Mouse (Mus musculus) urinary bladder, postnatal 4 days (tissue): ENCODE results near the gene Hoxb8.

Experiments used
- DNase-seq, 2 experiments: peaks; one replicate each; pipeline ENCODE4 v3.0.0; 2021 to 2022; ENCODE audit warnings: low spot score in 2 of 2

Gene Hoxb8

DNA sequence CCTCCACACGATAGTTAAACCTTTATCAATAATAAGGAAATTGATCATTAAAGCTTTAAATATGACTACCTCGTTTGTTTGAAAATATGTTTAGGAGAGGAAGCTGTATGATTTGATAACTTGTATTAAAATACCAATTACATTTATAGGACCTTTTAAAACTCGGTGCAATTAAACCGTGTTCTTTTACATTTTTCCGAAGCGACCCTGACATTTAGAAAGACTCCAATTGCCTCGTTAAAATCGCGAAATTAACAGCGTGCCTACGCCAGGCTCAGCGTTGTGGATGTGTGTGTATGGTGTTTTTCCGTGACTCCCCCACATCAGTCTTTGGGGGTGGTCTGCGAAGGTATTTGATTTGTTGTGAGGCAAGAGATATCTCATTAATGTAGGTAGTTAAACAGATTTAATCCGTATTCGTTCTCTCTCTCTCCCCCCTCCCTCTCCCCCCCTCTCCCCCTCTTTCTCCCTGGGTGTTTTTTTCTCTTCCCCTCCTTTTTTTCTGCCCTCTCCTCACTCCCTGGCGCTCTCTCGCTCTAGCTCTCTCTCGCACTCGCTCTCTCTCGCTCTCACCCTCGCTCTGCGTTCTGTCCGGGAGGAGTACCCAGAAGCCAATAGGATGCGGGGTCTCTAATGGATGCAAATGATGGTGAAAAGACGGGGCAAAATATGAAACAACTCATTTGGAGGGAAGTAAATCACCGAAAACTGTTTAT lies at the start of gene Hoxb8:
Hoxb8 (plus strand) TSS at position 51 of the 716 bp plus-strand sequence.
- no peak for DNase-seq

GRCm38 (mm10) chr11:96234906-96235305 lies 46.8 kb upstream of the Hoxb8 start:
- DNase-seq = peak in 1 of 2 experiments; percentile 34

DNA sequence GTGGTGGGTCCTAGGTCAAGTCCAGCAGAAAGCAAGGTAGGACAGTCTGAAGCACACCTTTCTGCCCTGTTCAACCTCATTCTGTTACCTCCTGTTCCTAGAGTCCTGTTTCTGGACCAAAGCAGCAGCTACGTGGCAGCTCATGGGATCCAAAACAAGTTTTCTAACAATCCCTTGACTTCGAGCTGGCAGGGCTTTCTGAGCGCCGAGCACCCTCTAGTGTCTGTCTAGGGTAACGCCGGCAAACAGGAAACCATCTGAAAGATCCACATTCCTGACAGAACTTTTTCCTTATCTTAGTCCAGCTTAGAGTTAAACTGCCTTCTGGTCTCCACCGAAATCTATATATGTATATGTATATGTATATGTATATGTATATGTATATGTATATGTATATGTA lies 41.5 kb upstream of the Hoxb8 start:
- DNase-seq = no peak

DNA sequence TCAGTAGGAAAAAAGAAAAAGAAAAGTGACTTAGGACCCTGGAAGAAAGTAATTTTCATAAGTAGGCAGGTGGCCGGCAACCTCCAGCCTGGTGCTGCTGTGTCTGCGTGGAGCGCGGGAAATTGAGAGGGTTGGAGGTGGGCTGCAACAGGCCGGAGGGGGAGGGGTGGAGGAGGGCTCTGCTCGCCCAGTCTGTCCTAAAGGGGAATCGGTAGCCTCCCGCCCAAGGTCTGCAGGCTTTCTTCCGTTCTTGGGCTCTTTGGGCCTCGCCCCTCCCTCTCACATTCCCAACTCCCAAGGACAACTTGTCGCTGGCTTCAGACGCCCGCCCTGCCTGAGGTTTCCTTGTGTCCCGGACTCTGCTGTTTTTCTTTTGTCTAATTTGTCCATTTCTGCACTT lies 30.8 kb upstream of the Hoxb8 start:
- DNase-seq = peak in 1 of 2 experiments; percentile 40

DNA sequence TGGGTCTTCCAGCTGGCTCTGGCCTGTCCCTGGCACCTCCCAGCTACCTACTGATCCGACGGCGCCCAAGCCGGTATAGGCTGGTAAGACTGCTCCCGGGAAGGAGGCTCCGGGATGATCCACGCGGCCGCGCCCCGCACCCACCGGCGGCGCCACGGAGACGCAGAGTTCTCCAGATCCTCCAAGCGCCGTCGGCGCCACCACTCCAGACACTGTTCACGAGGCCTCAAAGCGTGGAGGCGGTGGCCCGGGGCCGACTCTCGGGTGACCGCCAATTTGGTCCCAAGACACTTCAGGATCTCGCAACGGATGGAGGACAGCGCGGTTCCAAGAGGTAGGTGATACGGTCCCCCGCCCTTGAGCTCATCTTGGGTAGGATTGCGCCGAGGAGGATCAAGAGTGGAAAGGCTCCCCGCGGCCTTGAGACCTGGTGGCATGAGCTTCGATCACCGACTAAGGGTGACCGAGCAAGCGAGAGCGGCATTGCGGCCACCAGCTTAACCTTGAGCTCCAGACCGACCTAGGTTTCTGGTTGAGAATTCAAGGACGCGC lies 30.1 kb upstream of the Hoxb8 start:
- DNase-seq = no peak

DNA sequence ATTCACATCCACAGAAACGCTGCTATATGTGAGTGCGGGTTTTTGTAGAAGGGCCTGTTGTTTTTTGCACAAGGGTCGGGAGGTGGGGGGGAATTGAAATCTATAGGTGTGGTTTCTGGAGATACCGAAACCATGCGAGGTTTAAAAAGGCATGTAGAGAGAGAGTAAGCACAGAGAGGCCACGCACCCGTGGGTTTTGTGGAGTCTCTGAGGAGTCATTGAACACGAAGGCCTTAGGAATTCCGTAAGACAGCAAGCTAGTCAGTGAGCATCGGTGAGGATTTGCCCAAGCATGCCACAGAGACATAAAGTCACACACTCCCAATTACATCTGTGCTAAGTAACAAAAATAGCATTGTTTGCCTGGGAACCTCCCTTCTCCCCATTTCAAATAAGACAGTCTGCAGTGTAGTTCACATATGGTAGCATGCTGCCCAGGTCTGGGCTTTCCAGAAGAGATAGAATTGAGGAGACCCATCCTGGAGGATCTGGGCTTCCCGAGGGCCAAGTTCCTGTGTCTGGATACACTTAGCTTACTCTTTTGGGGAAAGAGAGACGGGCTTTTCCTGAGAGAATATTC lies 29.1 kb upstream of the Hoxb8 start:
- no peak for DNase-seq

DNA sequence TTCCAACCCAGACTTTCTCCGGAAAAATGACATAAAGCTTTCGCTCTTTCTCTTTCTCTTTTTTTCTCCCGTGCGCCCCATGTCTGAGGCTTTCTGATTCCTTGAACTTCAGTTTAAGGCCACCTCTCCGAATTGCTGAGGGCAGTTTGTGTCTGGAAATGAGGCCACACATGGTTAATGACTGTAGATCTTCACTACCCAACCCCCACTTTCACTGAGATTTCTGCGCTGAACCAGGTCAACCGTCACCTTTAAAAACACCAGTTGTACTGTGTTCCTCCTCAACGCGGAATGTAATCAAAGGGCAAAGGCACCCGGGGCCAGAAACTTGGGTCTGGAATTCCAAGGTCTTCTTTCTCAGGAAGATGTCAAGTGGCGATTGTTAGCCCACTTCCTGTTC lies 27.5 kb upstream of the Hoxb8 start:
- no peak for DNase-seq

DNA sequence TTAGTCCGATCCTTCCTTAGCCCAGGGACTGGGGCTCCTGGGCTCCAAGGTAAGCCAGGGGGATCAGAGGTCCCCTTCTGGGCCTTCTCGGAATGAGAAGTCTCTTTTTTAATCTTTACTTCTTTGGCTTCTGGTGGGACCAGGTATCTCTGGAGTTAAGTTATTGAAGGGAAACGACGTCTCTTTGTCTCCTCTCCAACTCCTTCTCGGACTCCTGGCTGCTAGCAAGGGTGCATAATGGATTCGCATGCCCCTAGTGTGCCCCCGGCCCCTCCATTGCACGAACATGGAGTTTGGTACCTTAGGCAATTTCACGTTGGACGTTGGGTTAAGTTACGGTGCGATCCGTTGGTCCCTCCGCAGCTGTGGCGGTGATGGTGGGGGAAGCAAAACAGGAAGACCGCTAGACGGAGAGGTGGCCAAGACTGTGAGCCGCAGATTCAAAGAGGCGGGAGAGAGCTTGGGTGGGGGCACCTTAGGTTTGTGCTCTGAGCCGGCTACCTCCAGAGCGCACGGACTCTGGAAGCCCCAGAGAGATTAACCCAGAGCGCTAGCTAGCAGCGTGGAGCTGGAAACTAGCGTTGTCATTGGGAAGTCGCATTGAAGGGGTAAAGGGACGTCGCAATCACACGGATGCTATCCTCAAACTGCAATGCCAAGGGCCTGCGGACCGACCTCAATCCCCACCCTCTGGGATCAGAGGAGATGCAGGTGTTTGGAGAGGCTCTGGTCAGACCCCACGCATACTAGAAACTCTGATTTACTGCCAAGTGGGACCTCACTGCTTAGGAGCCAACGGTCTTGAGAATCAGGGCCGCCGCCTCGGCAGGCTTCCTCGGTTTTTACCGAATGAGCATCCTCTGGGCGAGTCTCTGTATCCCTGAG lies 26.4 kb upstream of the Hoxb8 start:
- DNase-seq = no peak

- DNase-seq = no peak
Observed at GRCm38 (mm10) chr11:96255996-96256445, 25.7 kb upstream of the Hoxb8 start.

GRCm38 (mm10) chr11:96257141-96257540 lies 24.6 kb upstream of the Hoxb8 start:
- DNase-seq = no peak

DNA sequence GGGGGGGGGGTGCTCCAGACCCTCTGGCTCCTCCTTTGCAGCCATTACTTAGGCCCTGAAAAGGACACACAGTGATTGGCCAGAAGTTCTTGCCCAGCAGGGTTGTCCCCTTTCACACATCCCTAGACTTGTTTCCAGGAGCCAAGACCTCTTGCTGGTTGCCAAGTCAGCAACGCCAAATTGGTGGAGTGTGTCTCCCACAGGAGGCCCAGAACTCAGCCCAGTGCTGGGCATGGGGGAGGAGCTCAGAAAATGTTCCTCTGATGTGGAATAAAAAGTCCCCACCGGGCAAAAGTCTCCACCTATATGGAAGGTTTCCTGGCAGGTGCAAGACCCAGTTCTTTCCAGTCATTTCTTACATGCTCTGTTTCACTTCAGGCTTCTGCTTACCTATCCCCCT lies 22.7 kb upstream of the Hoxb8 start:
- DNase-seq = no peak

GRCm38 (mm10) chr11:96259511-96259910 lies 22.2 kb upstream of the Hoxb8 start:
- no peak for DNase-seq

GRCm38 (mm10) chr11:96260310-96260970 lies 21.3 kb upstream of the Hoxb8 start:
- no peak for DNase-seq

GRCm38 (mm10) chr11:96261323-96261890 lies 20.3 kb upstream of the Hoxb8 start:
- DNase-seq = peak; percentile 70 to 76

- DNase-seq = no peak
Observed at GRCm38 (mm10) chr11:96262262-96262830, 19.4 kb upstream of the Hoxb8 start.

DNA sequence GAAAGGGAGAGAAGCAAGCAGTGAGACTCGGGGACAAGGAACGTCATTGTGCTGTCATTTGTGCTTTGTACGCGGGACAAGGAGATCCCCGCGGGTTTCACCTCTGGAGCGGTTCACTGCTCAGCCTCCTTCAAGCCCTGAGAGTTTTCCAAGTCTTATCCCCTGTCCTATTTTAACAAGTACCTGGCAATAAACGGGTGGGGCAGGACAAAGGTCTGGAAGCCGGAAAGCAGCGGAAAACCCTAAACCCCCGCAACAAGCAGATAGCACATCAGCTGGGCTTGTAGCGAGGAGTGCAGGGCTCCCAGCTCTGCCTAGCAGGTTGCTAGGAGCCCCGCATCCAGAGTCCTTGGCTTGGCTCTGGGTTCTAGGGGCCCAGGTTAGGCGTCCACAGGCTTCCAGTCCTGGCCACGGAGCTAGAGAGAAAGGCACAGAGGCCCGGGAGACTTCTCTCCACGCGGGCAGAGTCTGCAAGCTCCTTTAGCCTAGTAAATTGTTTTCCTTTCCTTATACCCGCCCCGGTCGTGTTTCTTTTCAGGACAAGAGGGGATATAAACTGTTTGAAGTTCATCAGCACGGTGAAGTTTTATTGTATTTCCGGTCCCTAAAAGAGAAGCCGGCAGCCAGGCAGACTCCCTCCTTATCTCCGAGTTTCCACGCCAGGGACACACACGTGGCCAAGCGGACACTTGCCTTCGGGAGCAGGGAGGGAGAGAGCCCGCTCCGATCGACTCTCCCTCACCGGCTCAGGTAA lies 17.9 kb upstream of the Hoxb8 start:
- no peak for DNase-seq

DNA sequence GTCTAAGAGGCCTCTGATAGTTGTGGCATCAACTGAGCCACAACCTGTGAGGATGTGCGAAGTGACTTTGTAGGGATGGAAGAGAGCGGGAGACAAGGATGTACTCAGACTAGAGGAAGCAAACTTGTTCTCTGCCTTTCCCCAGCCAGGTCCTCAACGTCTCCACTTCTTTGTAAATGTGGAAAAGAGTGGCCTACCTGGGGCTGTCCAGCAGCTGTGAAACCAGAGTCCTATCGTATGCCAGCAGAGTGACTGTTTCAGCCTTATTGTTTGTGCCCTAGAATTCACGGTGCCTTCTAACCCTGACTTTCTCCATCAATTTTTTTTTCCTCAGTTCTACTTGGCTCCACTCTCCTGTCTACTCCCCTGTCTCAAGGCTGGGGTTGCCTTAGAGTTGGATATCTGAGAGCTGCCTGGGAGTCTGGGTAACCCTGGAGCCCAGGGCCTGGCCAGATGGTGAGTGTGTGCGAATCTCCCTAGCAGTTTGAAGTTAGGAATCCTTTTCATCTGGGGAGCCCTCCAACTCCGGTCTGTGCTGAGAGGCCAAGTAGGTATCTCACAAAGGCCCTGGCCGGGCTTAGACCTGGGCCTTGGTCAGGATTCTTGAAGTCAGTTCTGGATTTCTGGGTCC lies 17.2 kb upstream of the Hoxb8 start:
- no peak for DNase-seq

DNA sequence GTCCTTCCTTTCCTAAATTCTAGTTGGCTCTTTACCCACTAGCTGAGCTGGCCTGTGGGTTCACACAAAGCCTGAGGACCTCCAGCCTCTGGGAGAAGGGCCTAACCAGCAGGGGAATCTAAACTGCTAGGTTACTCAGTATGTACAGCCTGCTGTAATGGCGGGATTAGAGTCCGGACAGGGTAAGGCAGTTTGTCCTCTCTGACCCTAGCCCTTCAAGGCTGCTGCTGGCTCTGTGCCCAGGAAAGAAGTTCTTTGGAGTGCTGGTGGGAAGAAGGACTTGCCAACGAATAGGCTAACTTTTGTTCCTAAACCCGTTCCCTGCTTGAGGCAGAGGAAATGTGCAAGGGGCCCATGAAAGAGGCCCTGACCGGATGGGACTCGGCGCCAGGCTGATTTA lies 15.8 kb upstream of the Hoxb8 start:
- DNase-seq = no peak

GRCm38 (mm10) chr11:96267021-96267920 lies 14.4 kb upstream of the Hoxb8 start:
- no peak for DNase-seq
